25 mouse cellular contexts compared by ENCODE assay signal in genomic region chr10:117644828-117645227, GRCm38 (mm10). TPM values are rescaled to one million over a fixed set of nuclear protein-coding genes. Genes with fewer than 3 reads are reported as not detected.
A peak's percentile ranks its signal among the peaks of the same experiment; 100 is the strongest.
DNase-seq lines count a peak whose midpoint lies in the region; ATAC-seq lines count a peak whose summit lies in the region.
"Had no signal": no experiment of that assay in that cellular context is flagged by ENCODE, and none has a peak within 500 bp of the region (broad histone marks: within the 10 kb centered on the region; RNA-seq: fewer than 3 reads in every experiment).

No protein-coding gene starts in this region.

- H3K9me3 ChIP-seq in intestine, embryonic 15.5 days = no peaks in the 10 kb centered on the region
- H3K9me3 ChIP-seq in limb, embryonic 10.5 days (replicated peaks) = no peaks in the 10 kb centered on the region
- H3K9me3 ChIP-seq in limb, embryonic 13.5 days = no peaks in the 10 kb centered on the region
- H3K9me3 ChIP-seq: embryonic facial prominence, embryonic 10.5 days; embryonic facial prominence, embryonic 13.5 days; forebrain, embryonic 12.5 days; forebrain, embryonic 15.5 days; G1E; hindbrain, embryonic 12.5 days; hindbrain, embryonic 15.5 days had no signal

- no peak overlapping the region for H3K4me3 ChIP-seq in intestine, embryonic 15.5 days (replicated peaks)
- no peak overlapping the region for H3K4me3 ChIP-seq in limb, embryonic 10.5 days
- H3K4me3 ChIP-seq in limb, embryonic 13.5 days = no peak overlapping the region
- H3K4me3 ChIP-seq: embryonic facial prominence, embryonic 10.5 days; embryonic facial prominence, embryonic 13.5 days; erythroblast, embryonic 14.5 days; forebrain, embryonic 12.5 days; forebrain, embryonic 15.5 days; heart, adult 2 months; hindbrain, embryonic 12.5 days; hindbrain, embryonic 15.5 days had no signal

- no peaks in the 10 kb centered on the region for H3K27me3 ChIP-seq in intestine, embryonic 15.5 days (replicated peaks)
- no peaks in the 10 kb centered on the region for H3K27me3 ChIP-seq in limb, embryonic 10.5 days (ENCODE audit: low read depth, poor library complexity, severe bottlenecking)
- no peaks in the 10 kb centered on the region for H3K27me3 ChIP-seq in limb, embryonic 13.5 days
- H3K27me3 ChIP-seq: CH12.LX; embryonic facial prominence, embryonic 13.5 days; forebrain, embryonic 12.5 days; forebrain, embryonic 15.5 days; hindbrain, embryonic 15.5 days had no signal

- H3K36me3 ChIP-seq in intestine, embryonic 15.5 days = no peaks in the 10 kb centered on the region
- H3K36me3 ChIP-seq in limb, embryonic 10.5 days = peaks cover 3% of the 10 kb centered on the region
- no peaks in the 10 kb centered on the region for H3K36me3 ChIP-seq in limb, embryonic 13.5 days
- H3K36me3 ChIP-seq: embryonic facial prominence, embryonic 10.5 days; embryonic facial prominence, embryonic 13.5 days; forebrain, embryonic 12.5 days; forebrain, embryonic 15.5 days; G1E; hindbrain, embryonic 12.5 days; hindbrain, embryonic 15.5 days had no signal

- H3K27ac ChIP-seq in intestine, embryonic 15.5 days = peak overlapping the region; percentile 45
- peak overlapping the region; percentile 56; the same call in 1 of the 2 replicates for H3K27ac ChIP-seq in limb, embryonic 10.5 days
- H3K27ac ChIP-seq in limb, embryonic 13.5 days = peak overlapping the region; percentile 1; the same call in 1 of the 2 replicates
- H3K27ac ChIP-seq: embryonic facial prominence, embryonic 10.5 days; embryonic facial prominence, embryonic 13.5 days; forebrain, embryonic 12.5 days; forebrain, embryonic 15.5 days; heart, adult 2 months; hindbrain, embryonic 12.5 days; hindbrain, embryonic 15.5 days had no signal

- no peak overlapping the region for H3K4me2 ChIP-seq in intestine, embryonic 15.5 days (replicated peaks)
- no peak overlapping the region for H3K4me2 ChIP-seq in limb, embryonic 13.5 days (replicated peaks)
- H3K4me2 ChIP-seq: embryonic facial prominence, embryonic 13.5 days; forebrain, embryonic 12.5 days; forebrain, embryonic 15.5 days; heart, embryonic 11.5 days; hindbrain, embryonic 12.5 days; hindbrain, embryonic 15.5 days had no signal

- ATAC-seq in intestine, embryonic 15.5 days = no peak
- ATAC-seq in limb, embryonic 13.5 days (ENCODE audit: low FRiP score, low read depth) = no peak
- ATAC-seq in CD4-positive, CD25-positive, alpha-beta regulatory T cell, adult 4 months = no peak
- ATAC-seq: forebrain, embryonic 15.5 days; Patski had no signal

- no peak overlapping the region for H3K9ac ChIP-seq in intestine, embryonic 15.5 days
- no peak overlapping the region for H3K9ac ChIP-seq in limb, embryonic 13.5 days
- H3K9ac ChIP-seq: embryonic facial prominence, embryonic 13.5 days; forebrain, embryonic 12.5 days; forebrain, embryonic 15.5 days; hindbrain, embryonic 12.5 days; hindbrain, embryonic 15.5 days had no signal

- 77% methylated on average over 11 of the region's 11 CpGs for WGBS in intestine, embryonic 15.5 days
- WGBS in limb, embryonic 10.5 days = 92% methylated on average over 11 of the region's 11 CpGs
- 76% methylated on average over 11 of the region's 11 CpGs for WGBS in limb, embryonic 13.5 days

- DNase-seq in limb, embryonic 10.5 days (ENCODE audit: low spot score) = no peak
- no peak for DNase-seq in frontal cortex, postnatal 10 days (ENCODE audit: low spot score in 2 of 2)
- DNase-seq in adrenal gland, postnatal 36 days = no peak
- DNase-seq: adrenal gland, adult 8-10 months; adrenal gland, postnatal 25 days; cerebellum, adult 18-20 months; cerebellum, adult 9-10 months; cerebellum, postnatal 14 days; gastrocnemius, postnatal 10 days; gastrocnemius, postnatal 36 days; heart, adult 2 months had no signal

- peaks cover 9% of the 10 kb centered on the region for H3K4me1 ChIP-seq in intestine, embryonic 15.5 days (replicated peaks)
- peaks cover 43% of the 10 kb centered on the region for H3K4me1 ChIP-seq in limb, embryonic 10.5 days
- H3K4me1 ChIP-seq in limb, embryonic 13.5 days = peaks cover 33% of the 10 kb centered on the region
- H3K4me1 ChIP-seq: hindbrain, embryonic 15.5 days had no signal

RNA-seq across cellular contexts. Expression of gene Cpm, which starts 15.5 kb away (rescaled TPM):
- 44.4 and 50.7 TPM in 2 replicates for polyA plus RNA-seq in intestine, embryonic 15.5 days (2015; fragmentation: Nextera tagmentation; extraction: Ambion mirVana)
- polyA plus RNA-seq in limb, embryonic 10.5 days (2016; fragmentation: Nextera tagmentation; extraction: Ambion mirVana) = 22.5 and 31.5 TPM in 2 replicates
- 40.5 and 42.8 TPM in 2 replicates for polyA plus RNA-seq in limb, embryonic 13.5 days (2015; fragmentation: Nextera tagmentation; extraction: Ambion mirVana)
- 10 to 100 TPM; 26.0 to 26.2 TPM for polyA plus RNA-seq in CD4-positive, CD25-positive, alpha-beta regulatory T cell, adult 4 months (2017; shearing (Covaris generic))
- total RNA-seq in adrenal gland, postnatal 36 days (2021) = 10 to 100 TPM; 25.3 to 34.9 TPM
- polyA plus RNA-seq: erythroblast, embryonic 14.5 days; G1E had no signal

Comparison
In these comparisons a context has a peak if more than half of its experiments do, and no peak if none do; other contexts are left out.
1. H3K27ac ChIP-seq: peak in every context shown above with its lines; median percentile 56 in limb, embryonic 10.5 days; 45 in intestine, embryonic 15.5 days; 1 in limb, embryonic 13.5 days.